Mouse (Mus musculus): ENCODE measurements around the gene Tmcc1. TPM values are rescaled to one million over a fixed set of nuclear protein-coding genes. Genes with fewer than 3 reads are reported as not detected.

Gene Tmcc1
- total and polyA plus RNA-seq, 2 experiments, result 17.7 to 34.3 TPM

GRCm38 (mm10) chr6:116004069-116004468, 189.2 kb downstream of the Tmcc1 start:
- H3K4me1 ChIP-seq (ENCODE audit: control insufficient read depth, insufficient read depth, low read length), result peaks cover 4% of the 10 kb centered on the region; the same call in 1 of the 2 replicates
- H3K9ac ChIP-seq (ENCODE audit: low read depth, low read length), result no peak overlapping the region; the same call in 1 of the 2 replicates
- TF ChIP-seq CTCF (IDR thresholded peaks at IDR 0.05; ENCODE audit: low read depth, low read length) (no peak), POLR2A (IDR thresholded peaks at IDR 0.05; ENCODE audit: extremely low read depth, insufficient read depth, low read length) (no peak)
- 63% methylated on average over 7 of the region's 7 CpGs for WGBS
- no peaks in the 10 kb centered on the region for H3K36me3 ChIP-seq (ENCODE audit: control insufficient read depth, insufficient read depth, low read length)
- H3K27me3 ChIP-seq (ENCODE audit: control insufficient read depth, insufficient read depth, low read length), result no peaks in the 10 kb centered on the region
- no peak overlapping the region for H3K4me3 ChIP-seq (ENCODE audit: insufficient read depth, low read depth, low read length)
- H3K79me2 ChIP-seq (ENCODE audit: control insufficient read depth, insufficient read depth, low read length), result no peaks in the 10 kb centered on the region
- no peak for DNase-seq (ENCODE audit: extremely low read depth, low read depth, low spot score)
- H3K27ac ChIP-seq (replicated peaks; ENCODE audit: insufficient read depth, low read depth, low read length), result peak overlapping the region; percentile 91

GRCm38 (mm10) chr6:116003516-116003915, 189.8 kb downstream of the Tmcc1 start:
- H3K27me3 ChIP-seq (ENCODE audit: control insufficient read depth, insufficient read depth, low read length), result no peaks in the 10 kb centered on the region
- peaks cover 6% of the 10 kb centered on the region; the same call in 1 of the 2 replicates for H3K4me1 ChIP-seq (ENCODE audit: control insufficient read depth, insufficient read depth, low read length)
- 63% methylated on average over 5 of the region's 5 CpGs for WGBS
- TF ChIP-seq CTCF (IDR thresholded peaks at IDR 0.05; ENCODE audit: low read depth, low read length) (no peak), POLR2A (IDR thresholded peaks at IDR 0.05; ENCODE audit: extremely low read depth, insufficient read depth, low read length) (no peak)
- H3K27ac ChIP-seq (replicated peaks; ENCODE audit: insufficient read depth, low read depth, low read length), result peak overlapping the region; percentile 91
- H3K79me2 ChIP-seq (ENCODE audit: control insufficient read depth, insufficient read depth, low read length), result no peaks in the 10 kb centered on the region
- H3K4me3 ChIP-seq (ENCODE audit: insufficient read depth, low read depth, low read length), result no peak overlapping the region
- H3K9ac ChIP-seq (ENCODE audit: low read depth, low read length), result peak overlapping the region; percentile 46; the same call in 1 of the 2 replicates
- no peaks in the 10 kb centered on the region for H3K36me3 ChIP-seq (ENCODE audit: control insufficient read depth, insufficient read depth, low read length)
- no peak for DNase-seq (ENCODE audit: extremely low read depth, low read depth, low spot score)

- H3K4me1 ChIP-seq (ENCODE audit: control insufficient read depth, insufficient read depth, low read length), result peaks cover 8% of the 10 kb centered on the region; the same call in 1 of the 2 replicates
- no peaks in the 10 kb centered on the region for H3K27me3 ChIP-seq (ENCODE audit: control insufficient read depth, insufficient read depth, low read length)
- TF ChIP-seq POLR2A (IDR thresholded peaks at IDR 0.05; ENCODE audit: extremely low read depth, insufficient read depth, low read length) (no peak), CTCF (IDR thresholded peaks at IDR 0.05; ENCODE audit: low read depth, low read length) (no peak)
- DNase-seq (ENCODE audit: extremely low read depth, low read depth, low spot score), result no peak
- no peak overlapping the region for H3K9ac ChIP-seq (ENCODE audit: low read depth, low read length)
- H3K27ac ChIP-seq (replicated peaks; ENCODE audit: insufficient read depth, low read depth, low read length), result no peak overlapping the region
- H3K79me2 ChIP-seq (ENCODE audit: control insufficient read depth, insufficient read depth, low read length), result no peaks in the 10 kb centered on the region
- no peak overlapping the region for H3K4me3 ChIP-seq (ENCODE audit: insufficient read depth, low read depth, low read length)
- no peaks in the 10 kb centered on the region for H3K36me3 ChIP-seq (ENCODE audit: control insufficient read depth, insufficient read depth, low read length)
- WGBS, result 81% methylated on average over 12 of the region's 12 CpGs
Observed at GRCm38 (mm10) chr6:116002311-116003104, 190.8 kb downstream of the Tmcc1 start.

GRCm38 (mm10) chr6:116000851-116001250, 192.4 kb downstream of the Tmcc1 start:
- H3K4me1 ChIP-seq (ENCODE audit: control insufficient read depth, insufficient read depth, low read length), result 0 out of 2 replicates have a peak, but pooled peaks cover 5% of the 10 kb centered on the region
- no peak for DNase-seq (ENCODE audit: extremely low read depth, low read depth, low spot score)

DNA sequence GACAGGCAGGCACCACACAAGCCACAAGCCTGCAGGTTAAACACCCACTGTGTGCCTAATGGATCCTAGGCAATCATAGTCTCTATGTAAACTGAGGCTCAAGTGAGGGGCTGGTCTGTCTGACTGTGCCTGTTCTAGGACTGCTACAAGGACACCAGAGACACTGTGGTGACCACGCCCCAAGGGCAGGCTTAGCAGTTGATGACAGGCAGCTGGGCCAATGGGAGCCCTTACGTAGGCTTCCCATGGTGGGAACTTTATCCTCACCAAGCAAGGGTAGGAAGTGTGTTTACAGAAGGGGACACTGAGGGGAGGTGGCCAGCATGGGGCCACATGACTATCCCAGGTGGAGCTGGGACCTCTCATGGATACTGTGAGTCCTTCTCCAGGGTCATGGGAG, 194.1 kb downstream of the Tmcc1 start:
- H3K9ac ChIP-seq (ENCODE audit: low read depth, low read length), result no peak overlapping the region
- DNase-seq (ENCODE audit: extremely low read depth, low read depth, low spot score), result no peak
- H3K36me3 ChIP-seq (ENCODE audit: control insufficient read depth, insufficient read depth, low read length), result no peaks in the 10 kb centered on the region
- peaks cover 5% of the 10 kb centered on the region; the same call in 1 of the 2 replicates for H3K4me1 ChIP-seq (ENCODE audit: control insufficient read depth, insufficient read depth, low read length)
- peaks cover 3% of the 10 kb centered on the region; the same call in 1 of the 2 replicates for H3K27me3 ChIP-seq (ENCODE audit: control insufficient read depth, insufficient read depth, low read length)
- no peak overlapping the region; the same call in 1 of the 2 replicates for H3K27ac ChIP-seq (replicated peaks; ENCODE audit: insufficient read depth, low read depth, low read length)
- H3K4me3 ChIP-seq (ENCODE audit: insufficient read depth, low read depth, low read length), result no peak overlapping the region
- no peaks in the 10 kb centered on the region; the same call in 1 of the 2 replicates for H3K79me2 ChIP-seq (ENCODE audit: control insufficient read depth, insufficient read depth, low read length)
- TF ChIP-seq POLR2A (IDR thresholded peaks at IDR 0.05; ENCODE audit: extremely low read depth, insufficient read depth, low read length), result no peak
- WGBS, result 95% methylated on average over 2 of the region's 2 CpGs

More at GRCm38 (mm10) chr6:116000851-116001250, 192.4 kb downstream of the Tmcc1 start:
- Histone ChIP-seq H3K27ac (replicated peaks; ENCODE audit: insufficient read depth, low read depth, low read length) (no peak overlapping the region), H3K4me3 (ENCODE audit: insufficient read depth, low read depth, low read length) (no peak overlapping the region), H3K9ac (ENCODE audit: low read depth, low read length) (no peak overlapping the region), H3K27me3 (ENCODE audit: control insufficient read depth, insufficient read depth, low read length) (no peaks in the 10 kb centered on the region), H3K79me2 (ENCODE audit: control insufficient read depth, insufficient read depth, low read length) (no peaks in the 10 kb centered on the region), H3K36me3 (ENCODE audit: control insufficient read depth, insufficient read depth, low read length) (no peaks in the 10 kb centered on the region)
- WGBS, result 87% methylated on average over 5 of the region's 5 CpGs
- TF ChIP-seq CTCF (IDR thresholded peaks at IDR 0.05; ENCODE audit: low read depth, low read length) (no peak), POLR2A (IDR thresholded peaks at IDR 0.05; ENCODE audit: extremely low read depth, insufficient read depth, low read length) (no peak)

GRCm38 (mm10) chr6:115998758-115999157, 194.5 kb downstream of the Tmcc1 start:
- H3K27ac ChIP-seq (replicated peaks; ENCODE audit: insufficient read depth, low read depth, low read length), result no peak overlapping the region; the same call in 1 of the 2 replicates
- H3K4me1 ChIP-seq (ENCODE audit: control insufficient read depth, insufficient read depth, low read length), result peaks cover 5% of the 10 kb centered on the region; the same call in 1 of the 2 replicates
- peaks cover 6% of the 10 kb centered on the region; the same call in 1 of the 2 replicates for H3K27me3 ChIP-seq (ENCODE audit: control insufficient read depth, insufficient read depth, low read length)
- DNase-seq (ENCODE audit: extremely low read depth, low read depth, low spot score), result no peak
- H3K9ac ChIP-seq (ENCODE audit: low read depth, low read length), result no peak overlapping the region
- WGBS, result 90% methylated on average over 7 of the region's 7 CpGs
- H3K79me2 ChIP-seq (ENCODE audit: control insufficient read depth, insufficient read depth, low read length), result no peaks in the 10 kb centered on the region; the same call in 1 of the 2 replicates
- no peaks in the 10 kb centered on the region for H3K36me3 ChIP-seq (ENCODE audit: control insufficient read depth, insufficient read depth, low read length)
- TF ChIP-seq CTCF (IDR thresholded peaks at IDR 0.05; ENCODE audit: low read depth, low read length) (no peak), POLR2A (IDR thresholded peaks at IDR 0.05; ENCODE audit: extremely low read depth, insufficient read depth, low read length) (no peak)
- H3K4me3 ChIP-seq (ENCODE audit: insufficient read depth, low read depth, low read length), result no peak overlapping the region
